Mouse (Mus musculus): ENCODE measurements around the gene Irgm2.
"Not testable (repeated sequence)": the region's sequence is repeated elsewhere in the genome, so short reads cannot be mapped to it uniquely, and the experiment has no call there.

Irgm2 gene

GRCm38 (mm10) chr11:58214391-58215048 is 15.1 kb downstream of the Irgm2 start:
- peak; percentile 90 to 91 for DNase-seq

DNA sequence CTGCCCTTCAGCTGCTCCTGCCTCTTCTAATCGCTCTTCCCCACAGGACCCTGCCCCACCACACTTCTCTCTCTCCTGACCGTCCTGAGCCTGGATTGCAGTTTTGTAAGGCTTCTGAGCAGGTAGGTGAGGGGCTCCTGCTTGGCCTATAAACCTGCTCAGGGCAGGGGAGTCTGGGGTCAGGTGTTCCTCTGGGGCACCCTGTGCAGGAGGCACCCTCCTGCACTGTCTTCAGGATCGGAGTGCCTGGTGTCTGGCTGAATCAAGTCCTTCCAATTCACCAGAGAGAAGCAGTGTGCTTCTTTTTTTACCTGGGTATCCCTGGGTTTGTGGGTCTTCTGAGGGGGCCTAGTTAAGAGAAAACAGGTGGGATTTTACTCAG is 15.6 kb downstream of the Irgm2 start:
- not testable (repeated sequence) for DNase-seq

- no peak for DNase-seq
These were observed 16.4 kb downstream of the Irgm2 start for GRCm38 (mm10) chr11:58215814-58216213.

GRCm38 (mm10) chr11:58216823-58217222 is 17.4 kb downstream of the Irgm2 start:
- no peak for DNase-seq

GRCm38 (mm10) chr11:58223751-58224150 is 24.3 kb downstream of the Irgm2 start:
- no peak for DNase-seq

- DNase-seq, result peak; percentile 42 to 53
These were observed 24.9 kb downstream of the Irgm2 start for GRCm38 (mm10) chr11:58224313-58224712.

DNA sequence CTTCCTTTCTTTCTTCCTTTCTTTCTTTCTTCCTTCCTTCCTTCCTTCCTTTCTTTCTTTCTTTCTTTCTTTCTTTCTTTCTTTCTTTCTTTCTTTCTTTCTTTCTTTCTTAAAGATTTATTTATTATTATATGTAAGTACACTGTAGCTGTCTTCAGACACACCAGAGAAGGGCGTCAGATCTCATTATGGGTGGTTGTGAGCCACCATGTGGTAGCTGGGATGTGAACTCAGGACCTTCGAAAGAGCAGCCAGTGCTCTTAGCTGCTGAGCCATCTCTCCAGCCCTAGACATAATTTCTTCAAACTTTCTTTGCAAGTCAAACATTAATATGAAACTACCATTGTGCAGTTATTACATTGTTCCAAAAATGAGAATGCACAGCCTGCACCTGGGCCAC is 25.5 kb downstream of the Irgm2 start:
- DNase-seq, result not testable (repeated sequence)

DNA sequence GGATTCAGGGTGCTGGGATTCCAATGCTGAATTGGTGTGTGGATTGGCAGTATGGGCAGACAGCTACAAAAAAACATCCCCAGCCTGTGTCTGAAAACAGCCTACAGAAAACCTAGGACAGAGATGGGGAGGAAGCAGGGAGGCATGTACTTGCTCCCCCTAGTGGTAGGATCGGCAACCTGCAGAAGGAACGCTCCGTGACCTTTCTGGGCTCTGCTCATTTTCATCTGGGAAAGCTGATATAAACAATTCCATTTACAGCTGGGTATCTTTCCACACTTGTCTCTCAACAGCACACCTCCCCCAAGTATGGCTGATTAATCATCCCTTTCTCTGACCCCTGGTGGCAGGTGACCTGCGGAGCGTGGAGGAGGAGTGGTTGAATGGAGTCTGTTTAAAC is 26.2 kb downstream of the Irgm2 start:
- DNase-seq, result peak; percentile 74 to 83

- DNase-seq, result no peak
These were observed 27.0 kb downstream of the Irgm2 start for GRCm38 (mm10) chr11:58226425-58226824.

GRCm38 (mm10) chr11:58228021-58228420 is 28.6 kb downstream of the Irgm2 start:
- not testable (repeated sequence) for DNase-seq

GRCm38 (mm10) chr11:58230396-58230910 is 31.0 kb downstream of the Irgm2 start:
- no peak for DNase-seq

GRCm38 (mm10) chr11:58231156-58231555 is 31.7 kb downstream of the Irgm2 start:
- DNase-seq, result no peak

DNA sequence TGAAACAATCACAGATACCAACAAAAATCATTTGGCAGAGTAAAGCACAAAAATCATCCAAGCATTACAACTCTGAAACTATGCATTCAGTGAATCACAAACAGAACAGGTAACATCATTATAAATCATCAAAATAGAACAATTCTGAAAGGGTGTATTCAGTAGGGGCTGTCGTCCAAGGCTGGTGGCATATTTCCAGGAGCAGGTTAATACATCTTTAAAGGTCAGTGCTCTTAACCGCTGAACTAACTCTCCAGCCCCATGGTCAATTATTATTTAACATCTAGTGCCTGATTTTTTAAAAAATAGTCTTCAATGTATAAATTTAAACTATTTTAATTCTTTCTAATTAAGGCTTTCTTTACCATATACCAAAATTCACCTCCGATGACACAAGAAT is 35.1 kb downstream of the Irgm2 start:
- not testable (repeated sequence) for DNase-seq

DNA sequence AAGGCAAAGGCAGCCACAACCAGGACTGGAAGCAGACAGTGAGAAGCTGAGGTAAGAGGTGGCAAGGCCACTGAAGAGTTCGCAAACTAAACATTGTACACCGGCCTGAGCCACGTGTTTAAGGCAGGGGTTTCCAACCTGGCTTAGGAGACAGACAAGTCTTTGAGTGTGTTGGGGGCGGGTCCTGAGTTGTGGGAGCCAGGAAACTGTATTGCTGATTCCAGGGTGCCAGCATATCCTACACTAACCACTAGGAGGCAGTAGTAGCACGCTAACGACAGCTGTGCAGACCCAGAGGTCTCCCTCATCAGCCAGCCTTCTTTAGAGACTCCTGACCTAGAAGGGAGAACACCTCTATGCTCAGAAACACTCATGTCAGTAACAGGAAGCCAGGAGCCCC is 35.7 kb downstream of the Irgm2 start:
- peak in 1 of 2 experiments; percentile 46 for DNase-seq

- DNase-seq, result peak; percentile 73 to 75
These were observed 39.7 kb downstream of the Irgm2 start for GRCm38 (mm10) chr11:58238840-58239791.

GRCm38 (mm10) chr11:58247294-58247693 is 47.9 kb downstream of the Irgm2 start:
- DNase-seq, result peak; percentile 31 to 32

DNA sequence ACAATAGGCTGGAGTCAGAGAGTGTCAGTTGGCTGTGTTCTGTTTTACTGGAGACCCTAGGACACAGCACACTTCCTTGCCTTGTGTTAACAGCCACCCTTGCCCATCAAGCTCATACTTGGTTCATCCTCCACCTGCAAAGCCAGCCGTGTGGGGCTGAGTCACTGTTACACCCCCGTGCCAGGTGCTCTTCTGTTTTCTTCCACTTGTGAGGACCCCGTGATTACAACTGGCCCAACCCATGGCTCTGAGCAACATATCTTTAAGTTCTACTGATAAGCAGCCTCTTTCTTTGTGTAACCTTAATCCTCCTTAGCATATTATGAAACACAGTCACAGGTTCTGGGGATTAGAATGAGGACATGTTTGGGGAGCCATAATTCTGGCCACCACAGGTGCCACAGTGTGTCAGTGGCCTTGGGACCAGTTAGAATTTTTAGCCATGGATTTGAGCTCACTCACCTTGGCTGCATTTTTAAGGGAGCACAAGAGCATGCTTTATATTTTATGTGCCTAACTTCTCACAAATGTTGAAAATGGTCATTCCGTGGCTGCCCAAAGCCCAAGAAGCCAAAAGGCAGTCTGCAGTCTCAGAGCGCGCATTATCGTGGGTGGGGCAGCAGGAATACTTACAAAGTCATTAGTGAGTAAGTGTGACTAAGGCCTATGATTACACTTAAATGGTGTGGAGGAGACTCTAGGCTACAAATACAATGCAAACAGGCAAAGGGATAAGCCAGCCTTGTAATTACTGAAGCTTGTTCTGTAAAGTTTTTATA is 50.0 kb downstream of the Irgm2 start:
- DNase-seq, result no peak

DNA sequence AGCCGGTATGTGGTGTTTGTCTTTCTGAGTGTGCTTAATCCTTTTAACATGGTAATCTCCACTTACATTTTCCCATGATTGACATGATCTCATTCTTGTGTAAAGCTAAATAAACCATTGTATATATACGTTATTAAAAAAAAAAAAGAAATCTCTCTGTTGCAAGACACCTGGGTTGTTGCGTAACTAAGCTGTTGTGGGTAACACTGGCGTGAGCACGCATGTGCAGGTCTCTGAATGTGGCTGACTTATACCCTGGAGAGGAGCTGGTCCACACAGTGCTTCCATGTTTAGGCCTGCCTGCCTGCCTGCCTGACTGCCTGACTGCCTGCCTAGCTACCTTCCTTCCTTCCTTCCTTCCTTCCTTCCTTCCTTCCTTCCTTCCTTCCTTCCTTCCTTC is 51.1 kb downstream of the Irgm2 start:
- DNase-seq, result no peak

DNA sequence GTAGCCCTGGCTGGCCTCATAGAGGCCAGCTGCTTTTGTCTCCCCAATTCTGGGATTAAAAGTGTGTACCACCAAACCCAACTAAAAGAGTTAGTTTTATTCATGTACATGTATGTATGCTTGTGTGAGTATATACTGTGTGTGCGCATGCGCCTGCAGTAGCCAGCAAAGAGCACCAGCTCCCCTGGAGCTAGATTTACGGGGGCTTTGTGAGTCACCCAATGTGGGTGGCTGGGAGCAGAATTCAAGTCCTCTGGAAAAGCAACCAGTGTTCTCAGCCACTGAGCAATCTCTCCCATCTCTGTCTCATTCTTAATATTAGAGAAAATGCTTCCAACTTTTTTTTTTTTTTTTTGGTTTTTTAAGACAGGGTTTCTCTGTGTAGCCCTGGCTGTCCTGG is 55.0 kb downstream of the Irgm2 start:
- DNase-seq, result no peak

GRCm38 (mm10) chr11:58257816-58258215 is 58.4 kb downstream of the Irgm2 start:
- no peak for DNase-seq

GRCm38 (mm10) chr11:58260156-58260555 is 60.7 kb downstream of the Irgm2 start:
- DNase-seq, result no peak

- no peak for DNase-seq
These were observed 62.4 kb downstream of the Irgm2 start for GRCm38 (mm10) chr11:58261826-58262225.

DNA sequence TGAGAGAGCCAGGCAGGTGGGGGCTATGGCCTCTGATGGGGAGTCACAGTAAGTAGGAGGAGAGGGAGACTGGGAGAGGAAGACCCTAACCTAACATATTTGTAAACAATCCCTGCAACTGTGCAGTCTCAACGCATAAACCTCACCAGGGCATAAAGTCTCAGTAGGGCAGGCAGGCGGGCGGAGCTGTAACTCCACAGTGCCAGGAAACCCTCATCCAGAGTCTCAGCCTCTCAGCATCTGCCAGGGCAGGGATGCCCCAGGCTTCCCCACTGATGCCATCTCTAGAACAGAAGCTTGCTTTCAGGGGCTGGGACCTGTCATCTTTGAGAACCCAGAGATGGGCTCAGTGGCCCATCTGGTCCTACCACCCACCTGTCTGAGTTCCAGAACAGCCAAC is 62.9 kb downstream of the Irgm2 start:
- DNase-seq, result no peak

Data from lung, postnatal 4 days (tissue).